Mouse (Mus musculus) CD4-positive, CD25-positive, alpha-beta regulatory T cell, adult 2 months (primary cell): ENCODE data around the gene Mmp17.
A peak's percentile ranks its signal among the peaks of the same experiment; 100 is the strongest.
"Not testable (repeated sequence)": the region's sequence is repeated elsewhere in the genome, so short reads cannot be mapped to it uniquely, and the experiment has no call there.

Experiments
- DNase-seq: peaks from one replicate; pipeline ENCODE4 v3.0.0-alpha.2; 2012; ENCODE audit warnings: low read depth, low spot score

The Mmp17 gene

DNA sequence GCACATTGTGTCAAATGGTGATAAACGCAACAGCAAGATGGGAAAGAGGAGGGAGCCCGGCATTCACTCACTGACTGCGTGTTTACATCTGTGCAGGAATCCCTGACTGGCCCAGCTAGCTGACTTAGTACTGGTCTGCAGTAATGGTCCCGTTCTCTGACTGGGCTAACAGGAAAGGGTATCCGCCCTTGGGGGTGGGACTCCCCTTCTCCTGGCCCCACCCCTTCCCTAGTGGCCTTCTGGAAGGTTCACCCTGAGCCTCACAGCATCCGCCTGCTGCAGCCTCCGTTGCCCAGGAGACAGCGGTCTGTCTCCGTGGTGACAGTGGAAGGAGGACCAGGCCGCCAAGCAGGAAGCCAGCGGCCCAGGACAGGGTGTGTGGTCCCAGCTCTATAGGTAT, 6.9 kb downstream of the Mmp17 start:
- DNase-seq = no peak

DNA sequence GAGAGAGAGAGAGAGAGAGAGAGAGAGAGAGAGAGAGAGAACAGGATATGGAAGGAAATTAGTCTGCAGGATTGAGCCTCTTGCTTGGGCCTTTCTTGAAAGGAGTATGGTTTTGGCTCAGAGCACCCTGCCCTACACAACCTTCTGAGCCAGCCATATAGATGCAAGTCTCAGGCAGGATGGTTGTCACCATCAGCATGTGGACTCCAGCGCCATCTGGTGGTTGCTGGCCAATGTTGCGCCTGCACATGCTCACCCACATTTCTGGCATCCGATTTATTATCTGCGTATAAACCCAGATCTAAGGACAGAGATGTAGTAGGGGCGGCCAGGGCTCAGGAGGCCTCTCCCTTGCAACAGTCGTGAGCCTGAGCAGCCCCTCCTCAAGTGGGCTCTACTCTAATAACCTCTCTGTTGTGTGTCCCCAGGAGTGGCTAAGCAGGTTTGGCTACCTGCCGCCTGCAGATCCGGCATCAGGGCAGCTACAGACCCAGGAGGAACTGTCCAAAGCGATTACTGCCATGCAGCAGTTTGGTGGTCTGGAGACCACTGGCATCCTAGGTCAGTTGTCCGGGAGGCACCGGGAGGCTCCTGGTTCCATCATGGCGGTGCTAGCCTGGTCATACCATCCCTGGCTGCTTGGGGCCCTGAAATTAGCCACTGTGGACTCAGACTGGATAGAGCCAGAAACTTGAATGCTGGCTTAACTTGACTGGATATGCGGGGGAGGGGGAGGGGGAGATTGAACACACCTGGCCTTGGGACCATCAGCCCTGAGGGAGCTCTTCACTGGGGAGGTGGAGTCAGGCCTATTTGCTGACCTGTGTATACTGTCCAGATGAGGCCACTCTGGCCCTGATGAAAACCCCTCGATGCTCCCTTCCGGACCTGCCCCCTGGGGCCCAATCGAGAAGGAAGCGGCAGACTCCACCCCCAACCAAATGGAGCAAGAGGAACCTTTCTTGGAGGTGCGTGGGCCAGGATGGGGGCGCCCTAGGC, 10.4 kb downstream of the Mmp17 start:
- DNase-seq = peak; percentile 91

DNA sequence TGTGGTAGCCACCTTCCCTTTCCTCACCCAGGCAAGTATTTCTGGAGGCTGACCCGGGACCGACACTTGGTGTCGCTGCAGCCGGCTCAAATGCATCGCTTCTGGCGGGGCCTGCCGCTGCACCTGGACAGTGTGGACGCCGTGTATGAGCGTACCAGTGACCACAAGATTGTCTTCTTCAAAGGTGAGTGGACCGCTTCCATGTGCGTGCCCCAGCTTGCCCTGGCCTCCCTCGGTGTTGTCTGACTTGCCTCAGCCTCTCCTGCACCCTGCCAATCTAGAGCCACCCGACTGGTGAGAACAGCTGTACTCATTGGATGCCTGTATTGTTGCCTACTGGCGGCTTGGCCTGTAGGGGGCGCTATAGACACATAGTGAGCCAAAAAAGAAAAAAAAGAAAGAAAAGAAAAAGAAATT, 18.1 kb downstream of the Mmp17 start:
- DNase-seq = peak; percentile 26

DNA sequence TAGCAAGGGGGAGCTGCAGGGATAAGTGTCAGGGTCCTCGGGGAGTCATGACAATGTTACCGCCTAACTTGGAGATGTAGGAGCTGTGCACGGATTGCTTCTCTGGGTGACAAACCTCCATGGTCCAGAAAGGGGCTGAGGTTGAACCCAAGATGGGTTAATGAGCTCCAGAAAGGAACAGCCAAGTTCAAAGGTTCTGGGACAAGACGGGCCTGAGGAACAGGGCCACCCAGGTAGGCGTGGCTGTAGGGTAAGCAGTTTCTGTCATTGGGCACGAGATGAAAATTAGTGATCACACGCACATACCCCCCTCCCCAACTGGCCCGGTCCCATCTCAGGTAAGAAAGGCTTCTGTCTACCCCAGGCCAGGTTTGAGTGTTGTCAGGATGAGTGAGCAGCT, 23.5 kb downstream of the Mmp17 start:
- DNase-seq = no peak

DNA sequence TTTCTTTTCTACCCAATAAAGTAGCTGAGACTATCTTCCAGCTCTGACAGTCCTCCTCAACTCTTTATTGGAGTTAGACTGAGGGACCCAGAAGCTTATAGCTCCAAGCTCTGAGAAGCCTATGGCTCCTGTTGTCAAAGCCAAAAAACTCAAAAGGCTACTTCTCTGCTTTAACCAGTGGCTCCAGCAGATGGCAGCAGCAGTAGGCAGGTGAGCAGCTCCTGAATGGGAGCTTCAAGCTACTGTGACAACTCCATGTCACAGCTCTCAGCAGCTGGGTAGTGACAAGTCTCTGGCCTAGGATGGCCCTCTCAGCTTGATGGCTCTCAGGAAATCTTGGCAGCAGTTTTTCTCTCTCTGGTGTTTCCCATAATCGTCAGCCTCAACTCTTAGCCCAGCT, 27.1 kb downstream of the Mmp17 start:
- peak; percentile 73 for DNase-seq

DNA sequence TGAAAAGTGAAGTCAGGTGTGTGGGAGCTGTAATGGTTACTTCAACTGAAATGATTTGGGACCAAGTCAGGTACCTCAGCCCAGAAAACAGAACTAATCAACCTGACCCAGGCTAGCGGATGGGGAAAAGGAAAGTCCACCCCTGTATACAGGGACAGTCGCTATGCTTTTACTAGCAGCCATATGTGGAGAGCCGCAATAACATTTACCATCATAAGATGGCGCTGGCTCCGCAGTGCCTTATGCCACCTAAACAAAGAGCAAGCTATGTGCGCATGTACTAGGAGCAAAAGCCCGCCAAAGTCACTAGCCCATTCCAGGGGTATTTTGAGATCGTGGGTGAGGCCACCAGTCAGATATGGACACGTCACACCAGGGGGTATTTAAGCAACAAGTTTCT, 36.6 kb downstream of the Mmp17 start:
- not testable (repeated sequence) for DNase-seq

DNA sequence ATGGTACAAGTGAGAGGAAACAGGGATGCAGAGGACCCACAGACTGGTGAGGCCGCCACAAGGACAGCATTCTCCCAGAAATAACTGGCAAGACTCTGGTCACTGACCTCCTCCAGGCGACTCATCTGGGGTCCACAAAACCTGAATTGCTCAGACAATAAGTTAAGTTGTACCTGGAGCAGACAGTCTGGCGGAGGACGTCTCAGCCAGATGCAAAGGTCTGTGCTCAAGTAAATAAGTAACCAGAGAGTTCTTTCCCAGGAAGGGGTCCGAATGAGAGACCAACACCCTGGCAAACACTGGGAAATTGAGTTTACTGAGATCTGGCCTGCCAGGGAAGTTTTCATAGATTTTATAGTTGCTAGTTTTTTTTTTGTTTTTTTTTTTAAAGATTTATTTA, 37.4 kb downstream of the Mmp17 start:
- DNase-seq = no peak

DNA sequence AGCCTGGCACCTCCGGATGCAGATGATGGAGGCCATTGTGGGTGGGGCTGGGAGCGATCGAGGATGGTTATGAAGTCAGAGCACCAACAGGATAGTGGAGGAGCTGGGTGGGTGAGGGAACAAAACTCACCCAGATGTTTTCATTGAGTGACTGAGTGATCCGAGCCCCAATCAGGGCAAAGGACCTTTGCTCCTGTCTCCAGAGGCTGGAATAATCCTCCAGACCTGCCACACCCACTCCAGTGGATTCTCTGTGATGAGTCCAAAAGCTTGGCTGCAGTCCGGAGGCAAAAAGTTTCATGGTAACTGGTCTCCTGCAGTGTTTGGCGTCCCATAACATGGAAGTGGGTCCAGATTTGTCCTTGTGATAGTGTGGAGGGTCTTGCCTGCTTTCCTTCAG, 42.1 kb downstream of the Mmp17 start:
- no peak for DNase-seq

DNA sequence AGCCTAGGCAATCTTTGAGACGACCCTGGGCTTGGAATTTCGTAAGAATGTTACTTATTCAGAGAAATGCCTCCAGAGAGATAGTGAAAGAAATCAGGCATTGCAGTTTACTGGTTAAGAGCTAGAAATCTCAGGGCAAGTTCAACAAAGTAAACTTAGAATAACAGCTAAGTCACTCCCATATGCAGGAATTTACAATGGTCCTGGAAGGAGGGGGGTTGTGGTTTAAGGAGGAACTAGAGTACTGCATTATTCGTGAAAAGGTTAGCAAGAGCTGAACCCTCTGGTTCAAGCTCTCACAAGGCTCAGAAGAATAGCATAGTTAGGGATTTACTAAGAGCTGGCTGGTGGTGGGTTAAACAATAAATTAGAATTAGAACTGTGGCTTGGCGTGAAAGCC, 42.6 kb downstream of the Mmp17 start:
- not testable (repeated sequence) for DNase-seq

DNA sequence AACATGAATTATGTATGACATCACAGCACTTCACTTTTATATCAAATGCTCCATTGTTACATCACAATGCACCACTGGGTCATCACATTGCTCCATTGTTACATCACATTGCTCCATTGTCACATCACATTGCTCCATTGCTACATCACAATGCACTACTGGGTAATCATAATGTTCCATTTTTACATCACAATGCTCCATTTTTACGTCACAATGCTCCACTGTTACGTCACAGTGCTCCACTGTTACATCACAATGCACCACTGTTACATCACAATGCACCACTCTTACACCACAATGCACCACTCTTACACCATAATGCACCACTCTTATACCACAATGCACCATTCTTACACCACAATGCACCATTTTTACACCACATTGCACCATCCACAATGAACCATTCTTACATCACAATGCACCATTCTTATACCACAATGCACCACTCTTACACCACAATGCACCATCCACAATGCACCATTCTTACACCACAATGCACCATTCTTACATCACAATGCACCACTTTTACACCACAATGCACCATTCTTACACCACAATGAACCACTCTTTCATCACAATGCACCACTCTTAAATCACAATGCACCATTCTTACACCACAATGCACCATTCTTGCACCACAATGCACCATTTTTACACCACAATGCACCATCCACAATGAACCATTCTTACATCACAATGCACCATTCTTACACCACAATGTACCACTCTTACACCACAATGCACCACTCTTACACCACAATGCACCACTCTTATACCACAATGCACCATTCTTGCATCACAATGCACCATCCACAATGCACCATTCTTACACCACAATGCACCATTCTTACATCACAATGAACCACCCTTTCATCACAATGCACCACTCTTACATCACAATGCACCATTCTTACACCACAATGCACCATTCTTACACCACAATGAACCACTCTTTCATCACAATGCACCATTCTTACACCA, 48.6 kb downstream of the Mmp17 start:
- not testable (repeated sequence) for DNase-seq

DNA sequence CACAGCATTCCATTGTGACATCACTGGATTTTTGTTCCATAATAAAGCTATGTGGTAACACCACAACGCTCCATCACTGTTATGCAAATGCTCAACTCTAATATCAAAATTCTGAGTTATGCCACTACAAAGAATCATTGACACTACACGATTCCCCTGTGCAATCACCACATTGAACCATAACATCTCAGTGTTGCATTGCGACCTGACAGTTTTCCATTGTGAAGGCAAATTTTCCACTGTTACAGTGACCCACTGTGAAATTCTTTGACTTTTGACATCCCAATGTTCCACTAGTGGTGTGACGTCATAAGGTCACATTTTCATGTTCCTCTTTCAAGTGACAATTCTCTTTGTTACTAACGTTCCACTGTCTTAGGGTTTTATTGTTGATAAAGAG, 66.9 kb downstream of the Mmp17 start:
- DNase-seq = no peak

DNA sequence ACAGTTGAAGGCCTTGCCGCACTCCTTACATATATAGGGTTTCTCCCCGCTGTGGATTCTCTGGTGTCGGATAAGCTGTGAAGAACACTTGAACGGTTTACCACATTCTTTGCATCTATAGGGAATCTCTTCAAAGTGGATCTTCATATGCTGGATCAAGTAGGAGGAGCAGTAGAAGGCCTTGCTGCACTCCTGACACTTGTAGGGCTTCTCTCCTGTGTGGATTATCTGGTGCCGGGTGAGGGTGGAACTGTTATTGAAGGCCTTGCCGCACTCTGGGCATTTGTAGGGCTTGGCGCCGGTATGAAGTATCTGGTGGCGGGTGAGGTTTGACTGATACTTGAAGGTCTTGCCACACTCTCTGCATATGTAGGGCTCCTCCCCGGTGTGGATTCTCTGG, 73.0 kb downstream of the Mmp17 start:
- no peak for DNase-seq

DNA sequence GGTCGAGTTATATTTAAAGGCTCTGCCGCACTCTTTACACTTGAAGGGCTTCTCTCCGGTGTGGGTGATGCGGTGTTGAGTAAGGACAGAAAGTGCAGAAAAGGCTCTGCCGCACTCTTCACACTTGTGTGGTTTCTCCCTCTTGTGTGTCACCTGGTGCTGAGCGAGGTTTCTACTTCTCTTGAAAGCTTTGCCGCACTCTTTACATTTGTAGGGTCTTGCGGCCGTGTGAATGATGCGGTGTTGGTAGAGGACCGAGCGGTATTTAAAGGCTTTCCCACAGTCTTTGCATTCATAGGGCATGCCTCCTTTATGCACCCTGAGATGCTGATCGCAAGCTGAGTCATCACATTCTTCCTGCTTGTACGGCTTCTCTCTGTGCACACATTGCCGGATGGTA, 74.0 kb downstream of the Mmp17 start:
- no peak for DNase-seq
